Mouse (Mus musculus): ENCODE results near the gene Gpr25. TPM values are rescaled to one million over a fixed set of nuclear protein-coding genes. Genes with fewer than 3 reads are reported as not detected.

The Gpr25 gene
- under 1 TPM in 1 of 2 experiments, not detected in 1; 0.27 TPM for polyA plus RNA-seq (2017; shearing (Covaris generic))

DNA sequence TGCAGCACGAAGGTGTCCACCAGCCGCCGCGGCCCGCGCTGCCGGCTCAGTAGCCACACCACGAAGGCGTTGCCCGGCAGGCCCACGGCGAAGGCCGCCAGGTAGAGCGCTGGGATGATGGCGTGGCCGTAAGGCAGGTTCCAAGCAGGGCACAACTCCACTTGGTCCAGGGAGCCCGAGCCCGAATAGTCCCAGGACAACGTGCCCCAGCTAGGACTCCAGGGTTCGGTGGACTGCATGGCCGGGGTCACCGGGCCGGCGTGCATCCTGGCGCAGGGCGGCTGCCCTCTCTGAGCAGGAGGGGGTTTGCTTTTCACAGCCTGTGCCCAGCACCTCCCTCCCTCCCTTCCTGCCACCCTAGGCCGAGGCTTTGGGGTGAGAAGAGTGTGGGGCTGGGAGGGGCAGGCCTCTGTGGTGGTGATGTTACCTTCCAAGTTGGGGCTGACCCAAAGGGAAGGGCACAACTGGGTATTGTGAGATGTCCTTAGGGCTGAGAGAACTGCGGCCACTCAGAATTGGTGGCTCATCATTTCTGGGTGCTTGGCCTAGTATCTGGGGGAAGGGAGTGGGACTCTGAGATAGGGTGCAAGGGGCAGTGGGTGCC, at the start of gene Gpr25:
Gene Gpr25 (minus strand): TSS at position 239 of the 604 bp plus-strand sequence.

DNA sequence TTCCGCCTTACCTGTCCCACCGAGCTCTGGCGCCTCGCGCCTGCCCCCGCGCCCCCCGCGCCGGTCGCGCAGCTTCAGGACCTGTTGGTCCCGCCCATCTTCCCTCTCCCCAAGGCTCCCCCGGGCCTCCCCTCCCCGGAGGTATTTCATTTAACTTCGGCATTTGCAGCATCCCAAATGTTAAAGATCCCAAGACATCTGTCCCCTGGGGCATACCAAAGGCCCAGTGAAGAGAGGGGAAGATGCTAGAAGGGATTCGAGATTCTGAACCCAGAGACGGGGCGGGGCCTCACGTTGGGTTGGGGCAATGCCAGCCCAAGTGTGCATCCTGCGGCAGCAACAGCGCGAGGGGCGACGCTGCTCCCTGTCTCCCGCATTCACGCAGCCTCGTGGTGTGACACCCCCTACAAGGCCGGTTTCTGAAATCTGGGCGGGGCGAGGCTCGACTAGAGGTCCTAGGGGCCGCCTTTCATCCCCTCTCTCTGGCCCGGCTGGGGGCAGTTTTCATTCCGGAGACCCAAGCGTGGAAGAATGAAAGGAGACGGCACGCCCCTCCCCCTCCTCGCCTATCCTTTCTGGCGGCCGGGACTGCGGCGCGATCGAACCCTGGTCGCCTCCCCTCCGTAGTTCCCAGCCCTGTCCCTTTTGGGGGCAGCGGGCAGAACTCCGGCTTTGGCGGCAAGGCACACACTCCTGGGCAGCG, 26.6 kb downstream of the Gpr25 start, which contains the start of gene Inava:
Gene Inava (minus strand): TSS at position 373 of the 703 bp plus-strand sequence.

DNA sequence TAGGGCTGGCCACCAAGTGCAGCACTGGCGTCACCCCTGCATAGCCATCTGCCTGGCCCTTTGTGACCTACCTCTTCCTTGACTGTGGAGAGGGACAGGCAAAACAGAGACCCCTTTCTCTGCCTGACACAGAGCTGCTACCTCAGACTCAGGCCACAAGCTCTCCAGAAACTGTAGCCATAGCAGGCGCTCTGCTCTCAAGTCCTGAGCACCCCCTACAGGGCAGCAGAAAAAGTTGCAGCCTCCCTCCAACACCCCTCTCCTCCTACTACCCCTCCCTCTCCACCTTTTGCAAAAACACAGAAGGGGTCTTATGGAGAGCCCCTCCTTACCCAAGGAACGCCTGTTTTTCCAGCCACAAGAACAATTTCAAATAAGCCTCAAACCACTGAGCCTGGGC, 47.9 kb downstream of the Gpr25 start, which contains the start of gene Mroh3:
Gene Mroh3 (minus strand): TSS at position 26 of the 400 bp plus-strand sequence.

Other genes with a start within 250 kb of the Gpr25 start
- not detected for gene Ascl5, start 210.1 kb downstream of the Gpr25 start, polyA plus RNA-seq (2017; shearing (Covaris generic))
- gene Cacna1s, start 208.1 kb downstream of the Gpr25 start, polyA plus RNA-seq (2017; shearing (Covaris generic)) = 1 to 10 TPM in 1 of 2 experiments, under 1 TPM in 1; 0.37 to 4.2 TPM
- gene Kif21b, start 129.5 kb downstream of the Gpr25 start, polyA plus RNA-seq (2017; shearing (Covaris generic)) = 10 to 100 TPM; 47.8 to 52.6 TPM
- under 1 TPM in 1 of 2 experiments, not detected in 1; 0.31 TPM for gene Mroh3, start 48.0 kb downstream of the Gpr25 start, polyA plus RNA-seq (2017; shearing (Covaris generic))
- gene Inava, start 26.6 kb downstream of the Gpr25 start, polyA plus RNA-seq (2017; shearing (Covaris generic)) = 1 to 10 TPM in 1 of 2 experiments, under 1 TPM in 1; 0.30 to 1.3 TPM
- gene Camsap2, start 85.2 kb upstream of the Gpr25 start, polyA plus RNA-seq (2017; shearing (Covaris generic)) = 10 to 100 TPM; 10.1 to 13.8 TPM
- gene Ddx59, start 154.4 kb upstream of the Gpr25 start, polyA plus RNA-seq (2017; shearing (Covaris generic)) = 10 to 100 TPM; 24.0 to 24.1 TPM
- 1 to 10 TPM in 1 of 2 experiments, under 1 TPM in 1; 0.06 to 1.4 TPM for gene Kif14, start 205.5 kb upstream of the Gpr25 start, polyA plus RNA-seq (2017; shearing (Covaris generic))

Measured in inflammation-experienced regulatory T-cells (primary cell).